Mouse (Mus musculus) lung, adult 2 months (tissue): Measurements from ENCODE around the gene Npff. TPM values are rescaled to one million over a fixed set of nuclear protein-coding genes. Genes with fewer than 3 reads are reported as not detected.

Experiments used
- DNase-seq: peaks from one replicate; pipeline ENCODE4 v3.0.0; 2022
- H3K4me1 ChIP-seq: fragments of 200-500 bp; 2 replicates; pipeline ENCODE4 v1.6.1; 2011; ENCODE audit warnings: low read length; ENCODE audit not compliant: control insufficient read depth, insufficient read depth
- H3K4me3 ChIP-seq: fragments of 200-500 bp; replicated peaks from 2 replicates; pipeline ENCODE3; 2011; ENCODE audit warnings: low read depth, mild to moderate bottlenecking, control low read depth, low read length; ENCODE audit errors: extremely low read depth
- CTCF ChIP-seq: fragments of 200-500 bp; IDR thresholded peaks from 2 replicates; pipeline ENCODE4 v1.5.1; 2011; ENCODE audit warnings: mild to moderate bottlenecking, low read length, control low read depth; ENCODE audit not compliant: insufficient read depth
- POLR2A ChIP-seq: fragments of 200-500 bp; IDR thresholded peaks from 2 replicates; pipeline ENCODE4 v1.6.1; 2011; ENCODE audit warnings: low read depth, mild to moderate bottlenecking, control low read depth, low read length, borderline replicate concordance; ENCODE audit errors: extremely low read depth
- WGBS: fragments of 180-500 bp; shearing (Covaris S2); methylation state at CpG from one replicate; pipeline ENCODE4 v1.1.7; 2018; 5-methylcytosine and 5-hydroxymethylcytosine counted together
- polyA plus RNA-seq: library from polyadenylated mRNA; depleted of rRNA; stranded (reverse); fragments of >200 nt; gene quantifications from 2 replicates; pipeline ENCODE4 v1.2.3, GENCODE M21; 2012

Npff gene
- polyA plus RNA-seq, 1 experiment, result 11.0 TPM

- Histone ChIP-seq H3K4me1 (peaks cover 4% of the 10 kb centered on the region), H3K4me3 (no peak overlapping the region)
- 87% methylated on average over 3 of the region's 3 CpGs for WGBS
- no peak for TF ChIP-seq POLR2A
- no peak for TF ChIP-seq CTCF
- DNase-seq, result no peak
These were observed 21.5 kb upstream of the Npff start for GRCm38 (mm10) chr15:102546246-102546645.

- no peak for DNase-seq
- H3K4me3 ChIP-seq, result no peak overlapping the region
- 95% methylated on average over 4 of the region's 4 CpGs for WGBS
- peaks cover 4% of the 10 kb centered on the region for H3K4me1 ChIP-seq
- TF ChIP-seq POLR2A (no peak), CTCF (no peak)
These were observed 20.1 kb upstream of the Npff start for GRCm38 (mm10) chr15:102544801-102545200.

- 86% methylated on average over 7 of the region's 7 CpGs for WGBS
- TF ChIP-seq POLR2A, result no peak
- TF ChIP-seq CTCF, result no peak
- Histone ChIP-seq H3K4me3 (no peak overlapping the region), H3K4me1 (no peaks in the 10 kb centered on the region)
- no peak for DNase-seq
These were observed 9.2 kb upstream of the Npff start for GRCm38 (mm10) chr15:102533926-102534325.

- H3K4me1 ChIP-seq, result no peaks in the 10 kb centered on the region
- H3K4me3 ChIP-seq, result no peak overlapping the region
- TF ChIP-seq CTCF (no peak), POLR2A (no peak)
- 82% methylated on average over 3 of the region's 3 CpGs for WGBS
- no peak for DNase-seq
These were observed 7.6 kb upstream of the Npff start for GRCm38 (mm10) chr15:102532106-102532900.

GRCm38 (mm10) chr15:102531586-102531985 is 6.8 kb upstream of the Npff start:
- 89% methylated on average over 4 of the region's 4 CpGs for WGBS
- DNase-seq, result no peak
- TF ChIP-seq POLR2A (no peak), CTCF (no peak)
- no peaks in the 10 kb centered on the region for H3K4me1 ChIP-seq
- no peak overlapping the region for H3K4me3 ChIP-seq

- 61% methylated on average over 4 of the region's 4 CpGs for WGBS
- TF ChIP-seq POLR2A (no peak), CTCF (no peak)
These were observed 5.8 kb upstream of the Npff start for GRCm38 (mm10) chr15:102530566-102530965.

GRCm38 (mm10) chr15:102528396-102528795 is 3.7 kb upstream of the Npff start:
- no peak for DNase-seq
- Histone ChIP-seq H3K4me3 (no peak overlapping the region), H3K4me1 (no peaks in the 10 kb centered on the region)
- 100% methylated on average over 1 of the region's 1 CpGs for WGBS
- no peak for TF ChIP-seq POLR2A

More at GRCm38 (mm10) chr15:102530566-102530965, 5.8 kb upstream of the Npff start:
- no peak for DNase-seq
- Histone ChIP-seq H3K4me1 (no peaks in the 10 kb centered on the region), H3K4me3 (no peak overlapping the region)

GRCm38 (mm10) chr15:102527936-102528335 is 3.2 kb upstream of the Npff start:
- Histone ChIP-seq H3K4me1 (no peaks in the 10 kb centered on the region), H3K4me3 (no peak overlapping the region)
- 79% methylated on average over 3 of the region's 3 CpGs for WGBS
- TF ChIP-seq CTCF (peak; percentile 55; the same call in 1 of the 2 replicates), POLR2A (no peak)
- no peak for DNase-seq

- no peak for DNase-seq
- Histone ChIP-seq H3K4me3 (no peak overlapping the region), H3K4me1 (no peaks in the 10 kb centered on the region)
- whole genome bisulfite sequencing, result 72% methylated on average over 6 of the region's 6 CpGs
- TF ChIP-seq CTCF (no peak), POLR2A (no peak)
These were observed 1.6 kb upstream of the Npff start for GRCm38 (mm10) chr15:102526111-102527002.
